In genomic region chr2:153436641-153437305, GRCm38 (mm10) we compare ENCODE assay signal across 9 mouse cellular contexts. TPM values are rescaled to one million over a fixed set of nuclear protein-coding genes. Genes with fewer than 3 reads are reported as not detected.
DNase-seq lines count a peak whose midpoint lies in the region; ATAC-seq lines count a peak whose summit lies in the region.
"Had no signal": no experiment of that assay in that cellular context is flagged by ENCODE, and none has a peak within 500 bp of the region (broad histone marks: within the 10 kb centered on the region; RNA-seq: fewer than 3 reads in every experiment).

No protein-coding gene starts in this region.

- H3K36me3 ChIP-seq in forebrain, embryonic 10.5 days (replicated peaks): peaks cover 46% of the 10 kb centered on the region
- H3K36me3 ChIP-seq in hindbrain, embryonic 14.5 days (replicated peaks; ENCODE audit: control insufficient read depth, insufficient read depth): peaks cover 34% of the 10 kb centered on the region
- H3K36me3 ChIP-seq in neural tube, embryonic 14.5 days (ENCODE audit: control insufficient read depth, insufficient read depth, low read length): peaks cover 5% of the 10 kb centered on the region; the same call in 1 of the 2 replicates

- no peak overlapping the region for H3K9ac ChIP-seq in hindbrain, embryonic 14.5 days
- no peak overlapping the region for H3K9ac ChIP-seq in neural tube, embryonic 14.5 days (replicated peaks; ENCODE audit: low read depth, low read length)

- H3K27me3 ChIP-seq in forebrain, embryonic 10.5 days (ENCODE audit: poor library complexity, severe bottlenecking): no peaks in the 10 kb centered on the region
- H3K27me3 ChIP-seq in hindbrain, embryonic 14.5 days (ENCODE audit: control insufficient read depth, insufficient read depth, low read length): no peaks in the 10 kb centered on the region
- H3K27me3 ChIP-seq in neural tube, embryonic 14.5 days (ENCODE audit: control insufficient read depth, insufficient read depth, low read length): no peaks in the 10 kb centered on the region

- no peak overlapping the region for H3K4me3 ChIP-seq in forebrain, embryonic 10.5 days
- no peak overlapping the region for H3K4me3 ChIP-seq in hindbrain, embryonic 14.5 days (replicated peaks; ENCODE audit: low read length)
- H3K4me3 ChIP-seq in neural tube, embryonic 14.5 days (ENCODE audit: low read depth, low read length): no peak overlapping the region

- ATAC-seq in hindbrain, embryonic 14.5 days (ENCODE audit: low FRiP score): no peak
- ATAC-seq in neural tube, embryonic 14.5 days (ENCODE audit: low read depth): no peak

- no peak overlapping the region for H3K4me2 ChIP-seq in hindbrain, embryonic 14.5 days (replicated peaks)
- H3K4me2 ChIP-seq in neural tube, embryonic 14.5 days (ENCODE audit: low read depth, low read length): no peak overlapping the region; the same call in 1 of the 2 replicates

- no peaks in the 10 kb centered on the region for H3K9me3 ChIP-seq in forebrain, embryonic 10.5 days
- H3K9me3 ChIP-seq in hindbrain, embryonic 14.5 days (ENCODE audit: control insufficient read depth, low read length): no peaks in the 10 kb centered on the region
- no peaks in the 10 kb centered on the region for H3K9me3 ChIP-seq in neural tube, embryonic 14.5 days (ENCODE audit: control insufficient read depth, low read length)

- DNase-seq in gastrocnemius, postnatal 10 days: peak; percentile 44
- no peak for DNase-seq in gastrocnemius, postnatal 36 days
- DNase-seq in forebrain, embryonic 10.5 days (ENCODE audit: extremely low spot score, low spot score): no peak
- DNase-seq in hindbrain, embryonic 14.5 days (ENCODE audit: low spot score): peak; percentile 32
- peak; percentile 47 for DNase-seq in liver
- no peak for DNase-seq in frontal cortex, postnatal 25 days (ENCODE audit: low spot score in 2 of 2)
- no peak for DNase-seq in spleen, postnatal 10 days (ENCODE audit: low spot score in 2 of 2)

- peaks cover 86% of the 10 kb centered on the region for H3K4me1 ChIP-seq in forebrain, embryonic 10.5 days
- peaks cover 78% of the 10 kb centered on the region for H3K4me1 ChIP-seq in hindbrain, embryonic 14.5 days (replicated peaks; ENCODE audit: control insufficient read depth, insufficient read depth, low read length)
- H3K4me1 ChIP-seq in neural tube, embryonic 14.5 days (ENCODE audit: control insufficient read depth, insufficient read depth, low read length): peaks cover 63% of the 10 kb centered on the region

- 38% methylated on average over 6 of the region's 6 CpGs for WGBS in forebrain, embryonic 10.5 days
- WGBS in hindbrain, embryonic 14.5 days: 39% methylated on average over 6 of the region's 6 CpGs
- 34% methylated on average over 6 of the region's 6 CpGs for WGBS in neural tube, embryonic 14.5 days

- intact Hi-C loops in gastrocnemius, postnatal 36 days (cut with DNase I): no loop called here

- peak overlapping the region; percentile 80 for H3K27ac ChIP-seq in forebrain, embryonic 10.5 days
- peak overlapping the region; percentile 38 for H3K27ac ChIP-seq in hindbrain, embryonic 14.5 days
- H3K27ac ChIP-seq in neural tube, embryonic 14.5 days (ENCODE audit: low read depth, low read length): peak overlapping the region; percentile 6; the same call in 1 of the 2 replicates

RNA-seq across cellular contexts. Expression of gene 4930404H24Rik, which starts 55.8 kb away (rescaled TPM):
- total RNA-seq in gastrocnemius, postnatal 10 days (2021): not detected
- total RNA-seq in gastrocnemius, postnatal 36 days (2021): not detected
- not detected in 2 replicates for polyA plus RNA-seq in forebrain, embryonic 10.5 days (2016; fragmentation: Nextera tagmentation; extraction: Ambion mirVana)
- not detected in 2 replicates for polyA plus RNA-seq in hindbrain, embryonic 14.5 days (2014; fragmentation: Nextera tagmentation; extraction: Ambion mirVana)
- polyA plus RNA-seq in neural tube, embryonic 14.5 days (2014; fragmentation: Nextera tagmentation; extraction: Ambion mirVana): not detected in 2 replicates
- polyA plus RNA-seq: gonadal fat pad, adult 2 months had no signal

Comparison
In these comparisons a context has a peak if more than half of its experiments do, and no peak if none do; other contexts are left out.
1. DNase-seq: peak in gastrocnemius, postnatal 10 days (single experiment), hindbrain, embryonic 14.5 days (single experiment) and liver (single experiment); none in gastrocnemius, postnatal 36 days (0 of 2), forebrain, embryonic 10.5 days (single experiment), frontal cortex, postnatal 25 days (0 of 2) and spleen, postnatal 10 days (0 of 2).
2. H3K27ac ChIP-seq: peak in every context shown above with its lines; median percentile 80 in forebrain, embryonic 10.5 days; 38 in hindbrain, embryonic 14.5 days; 6 in neural tube, embryonic 14.5 days.